Mouse (Mus musculus): ENCODE measurements around the gene Egflam. TPM values are rescaled to one million over a fixed set of nuclear protein-coding genes. Genes with fewer than 3 reads are reported as not detected.

Gene Egflam
- total and polyA plus RNA-seq, 3 experiments = not detected

DNA sequence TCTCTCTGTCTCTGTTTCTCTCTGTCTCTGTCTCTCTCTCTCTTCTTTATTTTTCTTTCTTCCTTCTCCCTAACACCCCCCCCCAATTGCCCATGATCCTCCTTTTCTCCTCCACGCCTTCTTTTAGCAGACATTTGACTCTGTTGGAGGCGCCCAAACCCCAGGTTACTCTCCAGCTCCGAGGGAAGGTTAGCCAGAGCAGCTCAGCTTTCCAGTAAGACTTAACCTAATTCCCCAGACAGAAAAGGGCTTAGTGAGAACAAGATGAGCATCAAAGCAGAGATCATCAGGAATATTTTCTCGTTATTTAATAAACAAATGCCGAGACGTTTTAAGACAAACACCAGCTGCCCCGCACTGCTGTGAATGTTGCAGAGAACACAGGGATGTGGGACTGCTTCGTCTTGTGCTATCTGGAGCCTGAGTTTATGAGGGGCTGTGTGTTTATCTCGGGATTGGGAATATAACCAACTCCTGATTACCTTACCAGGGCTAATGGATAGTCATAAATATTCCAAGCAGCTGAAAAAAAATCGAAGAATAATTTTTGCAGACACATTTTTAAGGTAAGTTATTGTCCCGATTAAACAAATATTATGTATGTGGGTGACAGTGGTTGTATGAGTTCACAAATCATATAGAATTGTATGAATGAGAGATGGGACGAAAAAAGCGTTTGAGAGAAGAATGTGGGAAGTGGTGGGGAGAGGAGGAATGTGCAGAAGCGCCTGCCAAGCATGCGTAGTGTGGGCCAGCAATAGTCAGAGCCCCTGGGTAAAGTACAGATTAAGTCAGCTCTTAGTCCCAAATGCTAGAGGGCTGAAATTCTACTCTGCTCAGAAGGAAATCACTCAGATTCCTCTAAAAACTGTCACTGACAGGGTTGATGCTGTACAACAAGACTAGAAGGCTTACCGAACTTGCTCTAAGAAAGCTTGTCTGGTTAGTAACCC lies 44.2 kb upstream of the Egflam start:
- DNase-seq (ENCODE audit: extremely low read depth) = no peak
- H3K9ac ChIP-seq (ENCODE audit: insufficient read depth, low read depth) = no peak overlapping the region
- dilution Hi-C loops (cut with MboI; ENCODE audit: extremely low pct_ligation_motif_present, extremely low pct_unique_long_range_greater_than_20kb, low sequenced_read_pairs) (no loop called here), in situ Hi-C loops (cut with MboI; ENCODE audit: low pct_ligation_motif_present, low pct_unique_long_range_greater_than_20kb, low sequenced_read_pairs) (no loop called here)
- H3K4me1 ChIP-seq (ENCODE audit: control insufficient read depth in 1 of 2, insufficient read depth in 2 of 2) = no peaks in the 10 kb centered on the region
- peaks cover 4% of the 10 kb centered on the region for H3K27me3 ChIP-seq (replicated peaks)
- H3K4me2 ChIP-seq (ENCODE audit: insufficient read depth, low read depth, poor library complexity, severe bottlenecking) = no peak overlapping the region
- TF ChIP-seq TBP (conservative IDR thresholded peaks at IDR 0.05; ENCODE audit: low read depth, low read length) (no peak), GABPA (IDR thresholded peaks at IDR 0.05; ENCODE audit: insufficient replicate concordance, low read depth, low read length) (no peak), HCFC1 (IDR thresholded peaks at IDR 0.05; ENCODE audit: low read depth, low read length) (no peak), ELF1 (IDR thresholded peaks at IDR 0.05; ENCODE audit: low read depth, low read length) (no peak), USF1 (IDR thresholded peaks at IDR 0.05; ENCODE audit: low read depth, low read length) (no peak), CTCF (conservative IDR thresholded peaks at IDR 0.05 in 1 of 2, IDR thresholded peaks at IDR 0.05 in 1 of 2; ENCODE audit: low read depth in 2 of 2, low read length in 2 of 2) (no peak), BHLHE40 (IDR thresholded peaks at IDR 0.05; ENCODE audit: low read depth, low read length) (no peak), POLR2A (IDR thresholded peaks at IDR 0.05; ENCODE audit: low read depth, low read length) (no peak), NRF1 (IDR thresholded peaks at IDR 0.05; ENCODE audit: low read depth, low read length) (no peak), KAT2A (IDR thresholded peaks at IDR 0.05; ENCODE audit: insufficient replicate concordance, low read length) (no peak), JUND (conservative IDR thresholded peaks at IDR 0.05; ENCODE audit: low read depth, low read length) (no peak), ZNF384 (IDR thresholded peaks at IDR 0.05; ENCODE audit: low read depth, low read length) (no peak), SIN3A (IDR thresholded peaks at IDR 0.05; ENCODE audit: low read length) (no peak), RCOR1 (conservative IDR thresholded peaks at IDR 0.05; ENCODE audit: low read depth, low read length) (no peak), SMC3 (IDR thresholded peaks at IDR 0.05; ENCODE audit: low read depth, low read length) (no peak), ETS1 (conservative IDR thresholded peaks at IDR 0.05; ENCODE audit: low read depth, low read length) (no peak), MAZ (IDR thresholded peaks at IDR 0.05; ENCODE audit: low read depth, low read length) (no peak), ZC3H11A (IDR thresholded peaks at IDR 0.05; ENCODE audit: low read depth, low read length) (no peak), MEF2A (IDR thresholded peaks at IDR 0.05; ENCODE audit: borderline replicate concordance, low read depth, low read length) (no peak)
- no peaks in the 10 kb centered on the region for H3K9me3 ChIP-seq (replicated peaks; ENCODE audit: low read length)
- no peaks in the 10 kb centered on the region for H3K36me3 ChIP-seq (replicated peaks in 1 of 2; ENCODE audit: control insufficient read depth in 1 of 2, insufficient read depth in 1 of 2, low read length in 1 of 2)
- no peak overlapping the region for H3K27ac ChIP-seq (ENCODE audit: insufficient read depth, low read depth)
- H3K79me2 ChIP-seq (replicated peaks; ENCODE audit: control insufficient read depth, extremely low read depth, insufficient read depth, poor library complexity, severe bottlenecking) = no peaks in the 10 kb centered on the region
- no peak overlapping the region for H3K4me3 ChIP-seq (replicated peaks in 1 of 3; ENCODE audit: low read depth in 2 of 3, low read length in 2 of 3, poor library complexity in 1 of 3)

DNA sequence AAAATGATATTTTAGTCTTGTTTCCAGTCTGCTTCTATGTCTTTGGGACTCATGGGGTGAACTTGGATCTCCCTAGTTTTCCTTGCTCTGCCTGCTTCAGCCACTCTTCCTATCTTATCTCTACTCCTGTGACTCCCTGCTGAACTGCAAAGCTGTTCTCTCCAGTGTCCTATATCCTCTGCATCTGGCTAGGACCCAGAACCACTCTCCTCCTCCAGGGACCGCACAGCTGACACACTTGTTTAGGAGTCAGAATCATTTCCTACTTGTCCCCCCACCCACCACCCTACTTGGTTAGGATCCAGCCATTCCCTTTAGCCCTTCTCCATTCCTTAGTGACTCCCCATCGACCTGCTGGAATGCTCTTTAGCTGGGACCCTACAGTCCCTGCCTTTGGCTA lies 26.1 kb upstream of the Egflam start:
- TF ChIP-seq JUND (conservative IDR thresholded peaks at IDR 0.05; ENCODE audit: low read depth, low read length) = no peak
- dilution Hi-C loops (cut with MboI; ENCODE audit: extremely low pct_ligation_motif_present, extremely low pct_unique_long_range_greater_than_20kb, low sequenced_read_pairs) = no loop called here
- Histone ChIP-seq H3K4me2 (ENCODE audit: insufficient read depth, low read depth, poor library complexity, severe bottlenecking) (no peak overlapping the region), H3K27me3 (replicated peaks) (peaks cover 16% of the 10 kb centered on the region), H3K4me3 (replicated peaks in 1 of 3; ENCODE audit: low read depth in 2 of 3, low read length in 2 of 3, poor library complexity in 1 of 3) (no peak overlapping the region), H3K36me3 (replicated peaks in 1 of 2; ENCODE audit: control insufficient read depth in 1 of 2, insufficient read depth in 1 of 2, low read length in 1 of 2) (no peaks in the 10 kb centered on the region), H3K9me3 (replicated peaks; ENCODE audit: low read length) (no peaks in the 10 kb centered on the region), H3K9ac (ENCODE audit: insufficient read depth, low read depth) (no peak overlapping the region), H3K4me1 (ENCODE audit: control insufficient read depth in 1 of 2, insufficient read depth in 2 of 2) (no peaks in the 10 kb centered on the region), H3K27ac (ENCODE audit: insufficient read depth, low read depth) (no peak overlapping the region), H3K79me2 (replicated peaks; ENCODE audit: control insufficient read depth, extremely low read depth, insufficient read depth, poor library complexity, severe bottlenecking) (no peaks in the 10 kb centered on the region)
- in situ Hi-C loops (cut with MboI; ENCODE audit: low pct_ligation_motif_present, low pct_unique_long_range_greater_than_20kb, low sequenced_read_pairs) = no loop called here
- DNase-seq (ENCODE audit: extremely low read depth) = no peak
